Mouse (Mus musculus): ENCODE measurements around the gene Csnk1e.

The Csnk1e gene

GRCm38 (mm10) chr15:79418677-79419076 lies 36.7 kb downstream of the Csnk1e start:
- DNase-seq (ENCODE audit: low spot score): no peak

GRCm38 (mm10) chr15:79418265-79418664 lies 37.1 kb downstream of the Csnk1e start:
- DNase-seq (ENCODE audit: low spot score): no peak

- DNase-seq (ENCODE audit: low spot score): no peak
These were observed 38.0 kb downstream of the Csnk1e start for GRCm38 (mm10) chr15:79417379-79417778.

DNA sequence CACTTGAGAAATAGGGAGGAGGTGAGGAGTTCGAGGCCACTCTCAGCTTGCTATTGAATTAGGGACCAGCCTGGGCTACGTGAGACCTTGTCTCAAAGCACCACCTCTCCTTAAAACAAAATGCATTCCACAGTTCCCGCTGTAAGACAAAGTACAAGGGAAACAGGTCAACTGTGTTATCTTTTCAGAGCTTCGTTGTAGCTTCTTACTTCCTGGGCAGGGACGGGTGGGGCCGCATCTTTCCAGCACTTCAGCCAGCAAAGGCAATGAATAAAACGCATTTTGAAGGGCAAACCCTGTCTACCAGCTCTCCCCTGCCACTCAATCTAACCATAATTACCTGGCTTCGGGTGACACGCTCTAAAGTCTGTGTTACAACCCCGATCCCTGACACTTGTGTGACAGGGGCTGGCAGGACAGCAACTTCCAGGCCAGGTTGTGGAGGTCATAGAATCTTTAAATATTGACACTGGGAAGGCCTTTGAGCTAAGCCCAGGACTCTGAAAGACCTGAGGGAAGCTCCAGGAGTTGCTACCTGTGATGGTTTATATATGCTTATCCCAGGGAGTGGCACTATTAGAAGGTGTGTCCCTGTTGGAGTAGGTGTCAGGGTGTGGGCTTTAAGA lies 38.8 kb downstream of the Csnk1e start:
- DNase-seq (ENCODE audit: low spot score): peak; percentile 72

DNA sequence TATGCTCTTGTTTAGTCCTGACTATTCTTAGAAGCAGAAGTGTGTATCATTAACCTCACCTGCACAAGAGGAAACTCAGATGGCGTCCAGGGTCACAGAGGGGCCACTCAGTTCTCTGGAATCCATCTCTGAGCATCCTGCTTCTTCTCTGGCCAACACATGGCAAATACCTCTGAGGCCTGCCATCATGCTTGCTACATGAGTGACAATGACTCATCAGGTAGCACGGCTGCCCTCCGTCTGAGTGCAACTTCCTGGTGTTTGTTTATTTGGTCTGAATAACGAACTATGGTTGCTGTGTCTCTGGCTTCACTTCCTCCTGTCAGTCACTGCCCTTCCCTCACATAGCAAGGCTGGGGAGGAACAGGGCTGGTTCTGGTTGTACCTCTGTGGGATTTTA lies 40.9 kb downstream of the Csnk1e start:
- DNase-seq (ENCODE audit: low spot score): peak; percentile 39

GRCm38 (mm10) chr15:79413802-79414201 lies 41.6 kb downstream of the Csnk1e start:
- no peak for DNase-seq (ENCODE audit: low spot score)

- DNase-seq (ENCODE audit: low spot score): no peak
These were observed 42.2 kb downstream of the Csnk1e start for GRCm38 (mm10) chr15:79413201-79413600.

DNA sequence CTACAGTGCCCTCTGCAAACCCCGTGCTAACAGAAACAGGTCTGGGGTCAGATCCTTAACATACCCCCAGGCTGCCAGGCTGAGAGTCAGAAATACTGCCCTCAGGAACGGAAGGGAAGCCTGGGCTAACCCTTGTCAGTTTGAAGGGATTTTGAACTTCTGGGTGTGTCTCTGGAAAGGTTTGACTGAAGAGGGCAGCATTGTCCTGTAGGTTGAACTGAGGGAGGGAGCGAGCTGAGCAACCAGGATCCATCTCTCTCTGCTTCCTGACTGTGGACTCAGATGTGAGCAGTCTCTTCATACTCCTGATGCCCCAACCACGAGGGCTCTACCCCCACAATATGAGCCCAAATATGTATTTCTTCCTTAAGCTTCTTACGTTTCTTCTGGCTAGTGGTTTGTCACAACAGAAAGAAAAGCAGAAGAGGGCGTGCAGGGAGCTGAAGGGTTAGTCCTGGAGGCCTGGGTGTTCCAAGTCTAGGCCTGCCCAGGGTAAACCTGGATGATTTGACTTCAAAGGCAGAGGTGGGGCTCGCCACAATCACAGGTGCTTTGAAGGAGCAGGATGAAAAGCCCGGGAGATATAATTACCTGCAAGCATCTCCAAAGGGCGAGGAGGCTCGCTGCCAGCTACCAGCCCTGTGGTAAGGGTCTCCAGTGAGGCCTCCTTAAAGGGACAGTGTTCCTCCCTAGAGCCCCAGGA lies 43.9 kb downstream of the Csnk1e start:
- no peak for DNase-seq (ENCODE audit: low spot score)

GRCm38 (mm10) chr15:79409077-79409573 lies 46.2 kb downstream of the Csnk1e start:
- no peak for DNase-seq (ENCODE audit: low spot score)

DNA sequence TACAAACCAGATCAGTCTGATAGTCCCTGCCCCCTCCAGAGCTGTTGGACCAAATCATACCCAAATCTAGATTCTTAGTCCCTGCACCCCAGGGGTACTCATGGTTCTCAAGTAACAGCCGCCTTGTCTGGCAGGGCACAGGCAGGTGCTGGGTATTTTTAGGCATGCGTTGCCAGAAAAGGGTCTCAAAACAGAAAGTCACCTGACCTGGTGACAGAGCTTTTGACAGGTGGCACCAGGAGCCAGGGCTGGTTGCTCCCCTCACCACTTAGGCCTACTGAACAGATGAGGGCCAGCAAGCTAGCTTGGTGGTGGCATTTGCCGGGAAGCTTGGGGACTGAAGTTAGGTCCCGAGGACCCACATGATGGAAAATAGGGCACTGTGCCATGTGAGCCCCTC lies 48.8 kb downstream of the Csnk1e start:
- DNase-seq (ENCODE audit: low spot score): no peak

DNA sequence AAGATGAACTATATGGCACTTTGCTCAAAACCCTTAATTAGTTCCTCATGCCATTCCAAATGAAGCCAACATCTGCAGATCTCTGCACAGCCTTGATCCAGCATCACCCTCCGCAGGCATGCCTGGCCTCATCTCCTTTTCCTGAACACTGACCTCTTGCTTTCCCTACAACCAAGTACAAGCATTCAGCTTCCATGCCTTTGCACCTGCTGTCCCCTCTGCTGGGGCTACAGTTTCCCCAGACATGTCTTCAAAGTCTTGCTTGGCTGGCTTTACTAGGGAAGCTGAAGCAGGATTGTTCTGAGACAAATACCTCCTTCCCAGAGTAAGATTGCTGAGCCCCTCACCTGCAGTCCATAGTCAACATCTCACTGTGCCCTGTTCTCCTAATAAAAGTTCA lies 51.1 kb downstream of the Csnk1e start:
- DNase-seq (ENCODE audit: low spot score): no peak

DNA sequence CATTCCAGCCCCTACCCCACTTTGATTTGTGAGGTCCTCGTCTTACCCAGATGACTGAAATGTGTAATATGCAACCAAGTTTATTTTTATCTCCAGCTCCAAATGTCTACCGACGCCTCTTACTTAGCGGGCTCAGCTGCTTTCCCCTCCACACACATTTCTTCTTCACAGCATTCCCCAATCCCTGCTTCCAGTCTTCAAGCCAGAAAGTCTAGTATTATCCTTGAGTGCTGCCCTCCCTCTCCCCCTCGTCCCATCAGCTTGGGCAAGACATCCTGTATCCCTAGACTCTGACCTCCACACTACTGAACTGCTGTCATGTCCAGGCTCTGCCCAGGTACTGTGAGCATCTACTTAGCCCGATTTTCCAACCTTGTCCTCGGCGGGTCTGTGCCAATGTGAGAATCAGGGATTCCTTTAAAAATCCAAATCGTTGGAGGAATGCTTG lies 51.6 kb downstream of the Csnk1e start:
- DNase-seq (ENCODE audit: low spot score): no peak

DNA sequence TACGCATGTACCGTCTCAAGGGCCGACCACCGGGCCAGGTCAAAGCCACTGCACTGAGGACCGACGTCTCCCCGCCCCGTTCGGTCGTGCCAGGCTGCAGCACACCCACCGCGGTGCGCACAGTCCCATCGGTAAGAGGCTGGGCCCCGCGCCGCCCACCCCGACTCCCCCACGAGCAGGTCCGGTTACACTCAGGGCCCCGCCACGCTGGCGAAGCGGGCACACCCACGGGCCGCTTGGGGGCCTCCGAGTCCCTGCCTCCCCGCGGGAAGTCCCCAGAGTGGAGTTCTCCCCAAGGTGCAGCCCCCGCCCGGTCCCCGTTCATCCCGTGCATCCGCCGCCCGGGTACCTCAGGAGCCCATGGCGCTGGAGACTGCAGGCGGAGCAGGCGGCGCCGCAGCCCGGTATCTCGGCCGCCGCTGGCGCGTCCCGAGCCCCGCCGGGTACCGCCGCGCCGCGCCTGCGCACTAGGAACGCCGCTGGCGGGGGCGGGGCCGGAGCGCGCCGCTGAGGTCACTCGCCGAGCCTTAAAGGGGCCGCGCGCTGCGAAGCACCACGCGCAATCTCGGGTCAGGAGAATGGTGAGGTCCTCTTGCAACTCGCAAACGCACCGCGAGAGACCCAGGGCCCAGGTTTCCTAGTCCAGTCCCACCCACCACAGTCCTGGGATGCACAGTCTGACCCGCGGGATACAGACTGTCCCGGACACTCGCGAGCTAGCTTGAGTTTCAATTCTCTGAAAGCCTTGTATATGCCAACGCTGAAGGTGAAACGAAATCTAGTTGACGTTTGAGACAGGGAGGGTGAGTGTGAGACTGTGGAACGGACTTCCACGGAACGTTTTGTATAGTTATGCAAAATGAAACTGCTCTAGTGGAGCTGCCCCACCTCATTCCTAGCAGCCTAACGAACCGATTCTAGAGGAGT lies 52.3 kb downstream of the Csnk1e start, which contains the start of gene Tmem184b:
Gene Tmem184b, minus strand, starts transcription at position 734 of the 927 bp plus-strand sequence.
- DNase-seq (ENCODE audit: low spot score): peak; percentile 77

DNA sequence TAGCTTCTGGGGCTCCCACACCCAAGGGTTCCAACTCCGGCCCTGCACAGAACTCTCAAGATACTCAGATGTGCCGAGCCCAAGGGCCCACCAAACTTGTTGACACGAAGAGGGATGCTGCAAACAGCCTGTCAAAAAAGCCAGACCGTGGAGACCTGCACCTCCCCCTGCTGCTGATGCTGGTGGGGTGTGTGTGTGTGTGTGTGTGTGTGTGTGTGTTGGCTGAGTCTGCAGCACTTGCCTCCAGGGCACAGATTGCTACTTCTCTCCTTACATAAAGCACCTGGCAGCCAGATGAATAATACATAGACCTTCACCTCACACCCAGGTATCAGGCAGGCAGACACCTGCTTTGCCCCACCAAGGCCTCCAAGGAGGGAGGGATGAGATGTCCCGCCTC lies 53.2 kb downstream of the Csnk1e start:
- DNase-seq (ENCODE audit: low spot score): no peak

- DNase-seq (ENCODE audit: low spot score): no peak
These were observed 54.4 kb downstream of the Csnk1e start for GRCm38 (mm10) chr15:79400975-79401365.

- DNase-seq (ENCODE audit: low spot score): no peak
These were observed 55.0 kb downstream of the Csnk1e start for GRCm38 (mm10) chr15:79400134-79400974.

GRCm38 (mm10) chr15:79399231-79400052 lies 55.9 kb downstream of the Csnk1e start:
- no peak for DNase-seq (ENCODE audit: low spot score)

- no peak for DNase-seq (ENCODE audit: low spot score)
These were observed 58.6 kb downstream of the Csnk1e start for GRCm38 (mm10) chr15:79396736-79397135.

DNA sequence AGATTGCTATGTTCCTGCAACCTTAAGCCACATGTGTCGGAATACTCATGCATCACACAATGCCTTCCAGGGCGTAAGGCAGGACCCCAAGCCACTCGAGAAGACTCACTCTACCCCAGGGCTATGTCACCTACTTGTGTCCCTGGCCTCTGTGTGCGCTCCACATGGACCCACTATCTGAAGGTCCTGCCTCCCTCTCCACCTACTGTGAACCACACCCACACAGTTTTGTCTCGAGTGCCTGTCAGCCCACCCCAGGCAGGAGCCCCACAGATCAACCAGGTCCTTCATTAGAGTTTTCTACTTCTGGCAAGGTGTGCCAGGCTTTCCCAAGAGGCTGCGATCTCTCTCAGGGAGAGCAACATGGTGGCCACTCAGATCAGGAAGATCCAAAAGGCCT lies 60.1 kb downstream of the Csnk1e start:
- DNase-seq (ENCODE audit: low spot score): no peak

GRCm38 (mm10) chr15:79394842-79395241 lies 60.5 kb downstream of the Csnk1e start:
- no peak for DNase-seq (ENCODE audit: low spot score)

GRCm38 (mm10) chr15:79393101-79393500 lies 62.3 kb downstream of the Csnk1e start:
- DNase-seq (ENCODE audit: low spot score): no peak
